Mouse (Mus musculus): ENCODE results near the gene Slc4a1. TPM values are rescaled to one million over a fixed set of nuclear protein-coding genes. Genes with fewer than 3 reads are reported as not detected.

The Slc4a1 gene
- total RNA-seq, 2 experiments from 2014 or later = 0.32 to 0.54 TPM

GRCm38 (mm10) chr11:102376196-102376835 lies 10.3 kb upstream of the Slc4a1 start:
- no peak for DNase-seq (ENCODE audit: low spot score in 2 of 2)

DNA sequence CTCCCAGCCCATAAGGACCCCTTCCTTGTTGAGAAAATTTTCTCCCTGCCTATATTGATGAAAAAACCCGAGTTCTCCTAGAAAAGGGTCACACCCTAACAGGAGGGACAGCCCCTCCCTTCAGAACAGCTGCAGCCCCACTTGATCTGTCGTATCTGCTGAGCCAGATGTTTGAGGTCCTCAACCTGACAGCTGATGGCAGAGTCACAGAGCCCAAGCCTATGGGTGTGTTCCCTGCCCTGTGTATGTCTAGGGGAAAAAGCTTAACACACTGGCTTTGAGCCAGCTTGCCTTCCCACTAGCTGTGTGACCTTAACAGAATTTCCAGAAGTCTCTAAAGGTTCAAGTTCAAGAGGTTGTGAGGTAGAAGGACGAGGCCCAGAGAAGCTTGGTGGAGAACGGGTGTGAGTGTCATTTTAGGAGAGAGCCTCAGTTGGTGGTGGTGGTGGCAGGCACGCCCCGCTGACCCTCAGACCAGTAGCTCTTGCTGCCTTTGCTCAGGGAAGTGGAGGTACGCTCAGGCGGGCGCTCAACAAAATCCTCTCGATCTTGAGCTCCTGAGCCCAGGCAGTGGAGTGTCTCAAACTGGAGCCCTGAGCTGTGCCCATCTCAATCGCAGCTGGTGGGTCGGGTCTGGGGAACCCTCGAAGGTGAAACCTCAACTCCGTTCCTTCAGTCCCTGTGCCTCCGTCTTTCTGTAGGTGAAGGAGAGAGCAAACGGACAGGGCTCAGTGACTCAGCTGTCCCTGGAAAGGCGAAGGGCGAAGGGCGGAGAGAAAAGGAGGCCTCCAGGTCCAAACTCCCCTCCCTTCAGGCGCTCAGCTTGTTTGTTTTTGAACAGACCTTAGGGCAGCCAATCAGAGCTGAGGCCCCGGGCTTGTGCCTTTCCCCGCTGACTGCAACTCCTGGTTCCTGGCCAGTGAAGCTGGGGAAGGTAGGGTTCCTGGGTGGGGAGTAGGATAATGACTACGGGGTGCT lies 9.5 kb upstream of the Slc4a1 start:
- peak in 1 of 2 experiments; percentile 7 for DNase-seq (ENCODE audit: low spot score in 2 of 2)

DNA sequence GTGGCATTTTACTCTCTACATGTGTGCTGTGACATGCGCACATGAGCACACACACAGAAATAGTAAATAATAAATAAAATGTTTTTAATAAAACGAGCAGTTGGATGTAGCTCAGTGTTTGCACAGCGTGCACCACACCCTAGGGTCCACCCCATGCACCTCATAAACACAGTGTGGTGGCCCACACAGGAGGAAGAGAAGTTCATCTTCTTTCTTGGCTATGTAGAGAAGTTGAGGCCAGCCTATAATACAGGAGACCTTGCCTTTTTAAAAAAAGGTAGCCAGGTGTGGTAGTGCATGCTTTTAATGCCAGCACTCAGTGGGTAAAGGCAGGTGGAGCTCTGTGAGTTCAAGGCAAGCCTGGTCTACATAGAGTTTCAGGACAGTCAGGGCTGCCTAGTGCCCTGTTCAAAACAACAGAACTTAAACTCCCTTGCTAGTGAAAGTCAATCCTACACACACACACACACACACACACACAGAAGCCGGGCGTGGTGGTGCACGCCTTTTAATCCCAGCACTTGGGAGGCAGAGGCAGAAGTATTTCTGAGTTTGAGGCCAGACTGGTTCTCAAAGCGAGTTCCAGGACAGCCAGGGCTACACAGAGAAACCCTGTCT lies 8.2 kb upstream of the Slc4a1 start:
- DNase-seq (ENCODE audit: low spot score in 2 of 2) = no peak

GRCm38 (mm10) chr11:102373646-102374045 lies 7.6 kb upstream of the Slc4a1 start:
- DNase-seq (ENCODE audit: low spot score in 2 of 2) = no peak

GRCm38 (mm10) chr11:102372936-102373335 lies 6.9 kb upstream of the Slc4a1 start:
- no peak for DNase-seq (ENCODE audit: low spot score in 2 of 2)

GRCm38 (mm10) chr11:102371926-102372685 lies 6.1 kb upstream of the Slc4a1 start:
- DNase-seq (ENCODE audit: low spot score in 2 of 2) = no peak

DNA sequence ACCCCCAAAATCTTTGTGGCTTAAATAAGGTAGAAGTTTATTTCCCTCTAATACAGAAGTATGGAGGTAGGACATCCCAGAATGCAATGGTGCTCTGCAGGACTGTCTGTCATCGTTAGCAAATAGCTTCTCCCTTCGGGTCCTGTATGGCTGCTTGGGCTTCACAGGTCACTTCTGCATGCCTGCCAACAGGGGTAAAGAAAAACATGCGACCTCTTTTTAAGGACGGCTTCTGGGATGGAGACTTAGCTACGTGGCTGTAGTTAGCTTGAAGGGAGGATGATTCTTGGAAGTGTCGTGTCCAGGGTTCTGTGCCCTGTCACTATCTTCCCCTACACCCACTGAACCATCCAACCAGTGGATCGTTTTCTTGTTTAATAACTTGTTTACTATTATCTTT lies 4.3 kb upstream of the Slc4a1 start:
- no peak for DNase-seq (ENCODE audit: low spot score in 2 of 2)

- DNase-seq (ENCODE audit: low spot score in 2 of 2) = no peak
Observed at GRCm38 (mm10) chr11:102369263-102369662, 3.3 kb upstream of the Slc4a1 start.

- DNase-seq (ENCODE audit: low spot score in 2 of 2) = no peak
Observed at GRCm38 (mm10) chr11:102368347-102368746, 2.3 kb upstream of the Slc4a1 start.

DNA sequence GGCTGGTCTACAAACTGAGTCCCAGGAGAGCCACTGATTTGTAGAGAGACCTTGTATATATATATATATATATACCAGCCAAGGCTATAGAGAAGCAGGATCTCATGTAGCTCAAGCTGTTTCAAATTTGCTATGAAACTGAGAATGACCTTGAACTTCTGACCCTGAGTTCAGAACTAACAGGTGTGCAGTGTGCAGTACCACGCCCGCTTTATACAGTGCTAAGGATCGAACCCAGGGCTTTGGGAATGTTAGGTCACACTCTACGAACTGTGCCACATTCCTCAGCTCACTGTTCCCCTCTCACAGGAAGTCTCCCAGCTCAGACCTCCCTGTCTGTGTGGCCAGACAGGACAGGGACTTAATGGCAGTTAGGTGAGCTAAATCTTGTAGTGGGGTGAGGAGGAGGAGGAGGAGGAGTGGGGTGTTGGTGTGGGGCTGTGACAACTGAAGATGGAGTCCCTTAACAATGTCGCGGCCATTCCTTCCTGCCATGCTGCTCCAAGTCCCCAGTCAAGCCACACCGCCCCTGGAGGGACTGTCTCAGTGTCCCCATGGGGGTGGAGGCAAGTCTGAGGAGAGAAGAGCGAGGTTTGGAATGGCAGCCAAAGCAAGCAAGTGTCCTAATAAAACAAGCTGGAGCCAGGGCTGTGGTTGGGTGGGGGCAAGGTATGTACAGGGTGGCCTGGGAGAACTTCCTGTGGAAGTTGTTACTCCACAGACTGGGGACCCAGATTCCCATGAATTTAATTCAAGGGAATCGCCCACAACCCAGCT lies 1.7 kb upstream of the Slc4a1 start:
- DNase-seq (ENCODE audit: low spot score in 2 of 2) = no peak

DNA sequence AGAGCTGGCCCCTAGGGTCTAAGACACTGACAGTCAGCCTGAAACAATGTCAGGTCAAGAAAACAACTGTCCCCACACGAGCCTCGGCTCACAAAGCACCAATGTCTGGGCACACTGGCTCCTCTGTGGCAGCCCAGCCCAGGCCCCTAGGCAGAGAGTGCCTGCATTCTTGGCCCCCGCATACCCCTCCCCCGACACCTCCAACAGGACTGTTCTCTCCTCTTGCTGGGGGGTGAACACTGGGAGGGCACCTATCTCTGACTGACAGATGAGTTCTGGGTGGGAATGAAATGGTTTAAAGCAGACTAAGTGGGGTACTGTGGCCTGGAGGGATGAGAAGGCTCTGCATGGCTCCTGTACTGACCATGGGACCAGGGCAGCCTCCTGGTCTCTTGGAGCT lies 304 bp downstream of the Slc4a1 start:
- DNase-seq (ENCODE audit: low spot score in 2 of 2) = no peak

DNA sequence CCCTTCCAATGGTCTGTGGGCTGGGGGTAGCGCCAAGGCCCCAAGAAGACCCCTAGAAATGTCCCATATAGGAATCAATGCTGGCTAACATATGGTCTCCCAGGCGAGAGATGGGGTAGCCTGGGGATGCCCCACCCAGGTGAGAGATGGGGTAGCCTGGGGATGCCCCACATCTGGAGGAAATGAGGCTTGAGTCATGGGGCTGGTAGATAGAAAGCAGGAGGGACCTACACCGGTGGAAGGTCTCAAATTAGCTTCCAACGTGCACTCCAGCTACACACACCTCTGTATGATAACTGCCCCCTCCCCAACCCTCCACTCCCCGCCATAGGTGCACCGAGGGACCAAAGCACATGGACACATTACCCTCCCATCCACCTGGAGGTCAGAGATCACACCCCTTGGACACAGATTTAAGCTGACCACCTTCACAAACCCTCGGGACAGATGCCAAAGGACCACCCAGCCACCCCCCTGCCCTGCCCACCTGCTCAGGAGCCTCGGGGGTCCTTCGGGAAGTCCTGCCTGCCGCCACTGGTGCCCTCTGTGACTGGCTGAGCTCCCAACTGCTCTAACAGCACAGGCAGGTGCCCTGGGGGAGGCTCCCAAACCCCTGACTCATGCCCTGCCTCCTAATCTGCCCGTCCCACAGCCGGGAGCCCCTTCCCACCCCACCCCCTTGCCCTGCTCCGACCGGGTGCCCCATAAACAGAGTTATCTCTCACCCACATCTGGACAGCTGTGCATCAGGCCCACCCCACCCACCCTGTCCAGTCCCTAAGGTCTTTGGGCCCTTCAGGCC lies 1.2 kb downstream of the Slc4a1 start:
- DNase-seq (ENCODE audit: low spot score in 2 of 2) = no peak

GRCm38 (mm10) chr11:102363623-102364022 lies 2.4 kb downstream of the Slc4a1 start:
- DNase-seq (ENCODE audit: low spot score in 2 of 2) = no peak

GRCm38 (mm10) chr11:102361776-102362495 lies 4.1 kb downstream of the Slc4a1 start:
- DNase-seq (ENCODE audit: low spot score in 2 of 2) = no peak

DNA sequence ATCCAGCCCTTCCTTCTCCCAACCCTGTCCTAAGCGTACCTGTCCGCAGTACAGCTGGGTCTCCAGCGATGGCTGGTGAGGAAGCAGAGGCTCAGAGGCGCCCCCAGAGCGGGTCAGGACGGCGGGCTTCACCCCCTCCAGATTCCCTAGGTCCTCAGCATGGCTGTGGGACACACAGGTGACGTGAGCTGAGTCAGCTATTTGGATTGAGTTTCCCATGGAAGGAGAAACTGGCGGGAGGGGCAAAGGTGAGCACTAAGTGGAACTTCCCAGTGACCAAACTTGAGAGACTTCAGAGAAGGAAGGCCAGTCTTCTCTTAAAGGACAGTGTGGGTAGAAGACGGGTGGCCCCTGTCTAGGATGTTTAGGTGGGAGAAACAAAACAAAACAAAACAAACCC lies 7.6 kb downstream of the Slc4a1 start:
- DNase-seq (ENCODE audit: low spot score in 2 of 2) = no peak

DNA sequence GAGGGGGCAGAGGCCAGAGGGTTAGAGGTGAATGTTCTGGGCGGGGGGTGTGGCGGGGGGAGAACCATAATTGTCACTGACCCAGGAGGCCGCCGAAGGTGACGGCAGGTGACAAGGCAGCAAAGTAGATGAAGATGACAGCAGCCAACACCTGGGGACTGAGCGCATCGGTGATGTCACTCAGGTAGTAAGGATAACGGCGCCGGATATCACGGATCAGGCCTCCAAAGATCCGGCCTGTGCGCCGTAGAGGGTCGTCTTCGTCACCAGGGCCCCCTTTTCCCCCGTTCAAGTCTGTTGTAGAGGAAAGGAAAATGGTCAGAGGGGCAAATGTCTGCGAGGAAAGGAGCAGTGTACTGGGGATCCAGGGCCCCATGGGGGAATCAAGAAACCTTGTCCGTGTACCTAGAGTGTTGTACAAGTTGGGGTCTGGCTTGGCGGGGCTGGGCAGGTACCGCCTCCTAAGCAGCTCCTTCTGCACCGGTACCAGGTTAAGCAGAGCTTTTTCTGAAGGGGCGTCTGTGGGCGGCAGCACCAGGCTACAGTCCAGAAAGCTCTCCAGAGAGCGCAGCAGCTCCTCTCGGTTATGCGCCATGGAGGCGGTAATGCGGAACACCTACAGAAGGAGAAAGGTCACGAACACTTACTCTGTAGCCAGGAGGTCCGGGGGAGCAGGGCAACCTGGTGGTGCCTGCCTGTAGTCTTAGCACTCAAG lies 9.2 kb downstream of the Slc4a1 start:
- no peak for DNase-seq (ENCODE audit: low spot score in 2 of 2)

DNA sequence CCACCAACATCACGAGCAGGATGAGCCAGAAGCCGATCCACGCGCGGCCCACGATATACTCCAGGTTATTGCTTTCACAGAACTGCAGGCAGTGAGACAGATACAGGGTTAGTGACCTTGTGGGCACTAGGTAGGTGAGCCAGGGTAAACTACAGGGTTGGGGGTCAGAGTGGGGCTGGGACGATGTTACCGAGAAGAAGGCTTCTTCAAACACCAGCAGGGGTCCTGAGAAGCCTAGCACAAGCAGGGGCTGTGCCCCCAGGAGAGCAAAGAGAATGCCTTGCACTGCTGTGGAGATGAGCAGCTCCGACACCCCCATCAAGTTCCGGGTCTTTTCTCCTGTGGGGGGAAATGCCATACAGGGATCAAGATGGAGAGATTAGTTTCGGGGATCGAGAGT lies 9.8 kb downstream of the Slc4a1 start:
- DNase-seq (ENCODE audit: low spot score in 2 of 2) = no peak

GRCm38 (mm10) chr11:102355501-102355900 lies 10.5 kb downstream of the Slc4a1 start:
- DNase-seq (ENCODE audit: low spot score in 2 of 2) = no peak
